Comparison of ENCODE assay signal across 8 mouse cellular contexts in the genomic region with DNA sequence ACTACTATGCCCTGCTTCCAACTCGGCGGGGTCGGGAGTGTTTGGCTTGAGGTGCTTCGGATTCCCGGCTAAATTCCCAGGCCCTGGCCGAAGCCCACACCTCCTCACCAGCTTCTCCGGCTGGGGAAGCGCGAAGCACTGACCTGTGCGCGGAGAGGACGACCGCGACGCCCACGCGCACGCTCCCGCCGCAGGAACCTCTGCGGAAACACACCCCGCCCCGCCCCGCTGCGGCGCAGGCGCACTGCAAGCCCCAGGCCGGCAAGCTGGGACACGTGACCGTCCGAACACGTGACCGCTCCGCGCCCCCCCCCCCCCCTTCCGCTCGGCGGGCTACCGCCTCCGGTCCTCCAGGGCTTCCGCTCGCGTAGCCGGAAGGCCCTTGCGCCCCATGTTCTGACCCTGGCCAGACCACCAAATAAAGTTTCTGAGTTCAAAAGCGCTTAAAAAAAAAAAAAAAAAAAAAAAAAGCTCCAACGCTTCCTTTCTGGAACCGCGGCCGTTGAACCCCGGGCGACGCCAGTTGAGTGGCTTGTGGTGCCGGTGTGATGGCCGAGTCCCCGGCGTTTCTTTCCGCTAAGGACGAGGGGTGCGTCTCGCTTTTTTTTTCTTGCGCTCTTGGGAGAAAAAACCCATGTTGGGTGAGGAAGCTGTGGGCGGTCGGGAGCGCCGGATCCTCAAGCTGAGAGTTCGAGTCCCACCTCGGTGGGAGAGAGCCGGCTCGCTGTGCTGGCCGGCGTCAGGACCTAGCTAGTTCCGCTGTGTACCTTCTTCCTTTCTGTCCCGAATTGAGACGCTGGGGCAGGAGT. TPM values are rescaled to one million over a fixed set of nuclear protein-coding genes. Genes with fewer than 3 reads are reported as not detected.
DNase-seq lines count a peak whose midpoint lies in the region; ATAC-seq and TF ChIP-seq lines count a peak whose summit lies in the region.

Gene Rmnd1, minus strand, starts transcription at position 266 of the 809 bp plus-strand sequence.
Gene Armt1, plus strand, starts transcription at position 345 of the 809 bp plus-strand sequence.

- TF ChIP-seq POLR2A in brain, embryonic 14.5 days (IDR thresholded peaks at IDR 0.05; ENCODE audit: borderline replicate concordance, extremely low read depth, insufficient read depth, insufficient read length, poor library complexity, severe bottlenecking) = peak; percentile 97

- no peaks in the 10 kb centered on the region for H3K27me3 ChIP-seq in C2C12 (ENCODE audit: control insufficient read depth, insufficient read depth, insufficient read length)
- no peaks in the 10 kb centered on the region for H3K27me3 ChIP-seq in erythroblast, embryonic 14.5 days (ENCODE audit: control insufficient read depth)
- no peaks in the 10 kb centered on the region for H3K27me3 ChIP-seq in heart, embryonic 12.5 days (replicated peaks)
- no peaks in the 10 kb centered on the region for H3K27me3 ChIP-seq in kidney, postnatal 0 days (ENCODE audit: insufficient read depth, low read length)
- H3K27me3 ChIP-seq in liver, embryonic 11.5 days (replicated peaks; ENCODE audit: control insufficient read depth, insufficient read depth, low read length) = no peaks in the 10 kb centered on the region
- H3K27me3 ChIP-seq in stomach, embryonic 14.5 days (ENCODE audit: control insufficient read depth, insufficient read depth, low read length) = no peaks in the 10 kb centered on the region

- peaks cover 57% of the 10 kb centered on the region for H3K4me1 ChIP-seq in erythroblast, embryonic 14.5 days (ENCODE audit: control insufficient read depth)
- peaks cover 27% of the 10 kb centered on the region for H3K4me1 ChIP-seq in heart, embryonic 12.5 days (replicated peaks)
- H3K4me1 ChIP-seq in kidney, postnatal 0 days (replicated peaks; ENCODE audit: insufficient read depth, low read length) = 0 out of 2 replicates have a peak, but pooled peaks cover 7% of the 10 kb centered on the region
- H3K4me1 ChIP-seq in liver, embryonic 11.5 days (replicated peaks; ENCODE audit: control insufficient read depth, insufficient read depth, low read length) = peaks cover 14% of the 10 kb centered on the region
- peaks cover 12% of the 10 kb centered on the region for H3K4me1 ChIP-seq in stomach, embryonic 14.5 days (ENCODE audit: control insufficient read depth, insufficient read depth, low read length)

- H3K4me3 ChIP-seq in C2C12 (ENCODE audit: insufficient read depth, poor library complexity, severe bottlenecking) = peak within 1 kb of the TSS; percentile 83
- peak within 1 kb of the TSS; percentile 77 for H3K4me3 ChIP-seq in erythroblast, embryonic 14.5 days (replicated peaks)
- peak within 1 kb of the TSS; percentile 76 for H3K4me3 ChIP-seq in heart, embryonic 12.5 days
- H3K4me3 ChIP-seq in kidney, postnatal 0 days (replicated peaks; ENCODE audit: low read depth, low read length) = peak within 1 kb of the TSS; percentile 71
- H3K4me3 ChIP-seq in liver, embryonic 11.5 days (ENCODE audit: low read depth, low read length) = peak within 1 kb of the TSS; percentile 63
- H3K4me3 ChIP-seq in stomach, embryonic 14.5 days (ENCODE audit: low read depth, low read length) = peak within 1 kb of the TSS; percentile 74

- peak within 1 kb of the TSS; percentile 85 for H3ac ChIP-seq in C2C12 (ENCODE audit: control insufficient read depth, insufficient read length, low read depth)

- peaks cover 38% of the 10 kb centered on the region for H3K79me3 ChIP-seq in C2C12 (ENCODE audit: low read depth)

- WGBS in heart, embryonic 12.5 days = under 1% methylated on average over 75 of the region's 75 CpGs
- WGBS in kidney, postnatal 0 days = under 1% methylated on average over 73 of the region's 75 CpGs
- 0% methylated on average over 69 of the region's 75 CpGs for WGBS in liver, embryonic 11.5 days
- WGBS in stomach, embryonic 14.5 days = under 1% methylated on average over 71 of the region's 75 CpGs

- H3K79me2 ChIP-seq in C2C12 (ENCODE audit: control insufficient read depth, insufficient read depth) = peaks cover 83% of the 10 kb centered on the region

- peak within 1 kb of the TSS; percentile 79 for H3K4me2 ChIP-seq in heart, embryonic 12.5 days
- peak within 1 kb of the TSS; percentile 70 for H3K4me2 ChIP-seq in kidney, postnatal 0 days (ENCODE audit: low read length)
- peak within 1 kb of the TSS; percentile 82 for H3K4me2 ChIP-seq in liver, embryonic 11.5 days
- H3K4me2 ChIP-seq in stomach, embryonic 14.5 days (replicated peaks; ENCODE audit: low read depth, low read length) = peak within 1 kb of the TSS; percentile 59

- H3K36me3 ChIP-seq in C2C12 (ENCODE audit: control insufficient read depth, insufficient read depth) = peaks cover 32% of the 10 kb centered on the region
- H3K36me3 ChIP-seq in erythroblast, embryonic 14.5 days (ENCODE audit: control insufficient read depth) = peaks cover 35% of the 10 kb centered on the region
- peaks cover 23% of the 10 kb centered on the region for H3K36me3 ChIP-seq in heart, embryonic 12.5 days
- H3K36me3 ChIP-seq in kidney, postnatal 0 days (ENCODE audit: insufficient read depth, low read length) = no peaks in the 10 kb centered on the region
- H3K36me3 ChIP-seq in liver, embryonic 11.5 days (ENCODE audit: control insufficient read depth, insufficient read depth, low read length) = peaks cover 6% of the 10 kb centered on the region; the same call in 1 of the 2 replicates
- H3K36me3 ChIP-seq in stomach, embryonic 14.5 days (ENCODE audit: control insufficient read depth, insufficient read depth, low read length) = no peaks in the 10 kb centered on the region; the same call in none of the 2 replicates

- peak; percentile 97 for ATAC-seq in heart, embryonic 12.5 days (ENCODE audit: insufficient number of reproducible peaks, low FRiP score)
- peak; percentile 94 for ATAC-seq in kidney, postnatal 0 days (replicated peaks; ENCODE audit: low FRiP score, low read depth)
- ATAC-seq in liver, embryonic 11.5 days (replicated peaks; ENCODE audit: low FRiP score) = peak; percentile 95
- ATAC-seq in stomach, embryonic 14.5 days (ENCODE audit: insufficient number of reproducible peaks, insufficient read depth, low FRiP score, low read depth) = peak; percentile 95

- peak within 1 kb of the TSS; percentile 82 for H3K9ac ChIP-seq in heart, embryonic 12.5 days
- peak within 1 kb of the TSS; percentile 74 for H3K9ac ChIP-seq in kidney, postnatal 0 days (ENCODE audit: low read depth, low read length)
- H3K9ac ChIP-seq in liver, embryonic 11.5 days (ENCODE audit: low read depth, low read length) = peak within 1 kb of the TSS; percentile 89
- peak within 1 kb of the TSS; percentile 63 for H3K9ac ChIP-seq in stomach, embryonic 14.5 days (replicated peaks; ENCODE audit: low read depth, low read length)

- peak within 1 kb of the TSS; percentile 90 for H3K27ac ChIP-seq in heart, embryonic 12.5 days (ENCODE audit: poor library complexity, severe bottlenecking)
- H3K27ac ChIP-seq in kidney, postnatal 0 days = peak within 1 kb of the TSS; percentile 93
- H3K27ac ChIP-seq in liver, embryonic 11.5 days (ENCODE audit: low read depth, low read length) = peak within 1 kb of the TSS; percentile 86
- H3K27ac ChIP-seq in stomach, embryonic 14.5 days (ENCODE audit: low read length) = peak within 1 kb of the TSS; percentile 87

- DNase-seq in brain, embryonic 14.5 days (ENCODE audit: low read depth) = peak; percentile 99
- DNase-seq in kidney, postnatal 0 days (ENCODE audit: low spot score) = peak; percentile 94
- DNase-seq in liver, embryonic 11.5 days (ENCODE audit: low spot score) = peak; percentile 93
- peak; percentile 95 for DNase-seq in naive thymus-derived CD4-positive, alpha-beta T cell, adult 2 months (ENCODE audit: low read depth)

- TF ChIP-seq CTCF in C2C12 (IDR thresholded peaks at IDR 0.05; ENCODE audit: control insufficient read depth, insufficient read depth, insufficient read length) = no peak
- no peak for TF ChIP-seq CTCF in brain, embryonic 14.5 days (IDR thresholded peaks at IDR 0.05; ENCODE audit: borderline replicate concordance, extremely low read depth, insufficient read depth, insufficient read length)
- TF ChIP-seq CTCF in kidney, postnatal 0 days (IDR thresholded peaks at IDR 0.05; ENCODE audit: low read depth) = no peak

- no peaks in the 10 kb centered on the region for H3K9me3 ChIP-seq in erythroblast, embryonic 14.5 days (ENCODE audit: control insufficient read depth, low read length)
- H3K9me3 ChIP-seq in heart, embryonic 12.5 days (replicated peaks) = no peaks in the 10 kb centered on the region
- no peaks in the 10 kb centered on the region for H3K9me3 ChIP-seq in kidney, postnatal 0 days (replicated peaks; ENCODE audit: low read length)
- no peaks in the 10 kb centered on the region for H3K9me3 ChIP-seq in liver, embryonic 11.5 days (ENCODE audit: control insufficient read depth, low read length)
- no peaks in the 10 kb centered on the region for H3K9me3 ChIP-seq in stomach, embryonic 14.5 days (ENCODE audit: control insufficient read depth, low read depth, low read length)

TF ChIP-seq in C2C12, 6 proteins besides CTCF, POLR2A, EP300 and RAD21:
- TF ChIP-seq MAX (IDR thresholded peaks at IDR 0.05) (peak; percentile 91), USF1 (IDR thresholded peaks at IDR 0.05; ENCODE audit: low read depth) (peak; percentile 93), MYOG (IDR thresholded peaks at IDR 0.05; ENCODE audit: control insufficient read depth, extremely low read depth, insufficient read length) (no peak), FOSL1 (IDR thresholded peaks at IDR 0.05; ENCODE audit: insufficient read depth, low read length, poor library complexity, severe bottlenecking) (no peak)

RNA-seq across cellular contexts. Expression of gene Rmnd1, which starts in this region (rescaled TPM):
- polyA plus RNA-seq in C2C12 (2012; fragmentation: generic; extraction: Trizol) = 11.1 TPM
- polyA plus RNA-seq in brain, embryonic 14.5 days (2012; rRNA removed) = 53.3 and 67.1 TPM in 2 replicates
- polyA plus RNA-seq in erythroblast, embryonic 14.5 days (2012) = 0.14 and 0.18 TPM in 2 replicates
- polyA plus RNA-seq in heart, embryonic 12.5 days (2016; fragmentation: Nextera tagmentation; extraction: Ambion mirVana) = 91.8 and 92.9 TPM in 2 replicates
- polyA plus RNA-seq in kidney, postnatal 0 days (2015; fragmentation: Nextera tagmentation; extraction: Ambion mirVana) = 45.4 and 47.1 TPM in 2 replicates
- polyA plus RNA-seq in liver, embryonic 11.5 days (2014; fragmentation: Nextera tagmentation; extraction: Ambion mirVana) = 56.2 and 60.3 TPM in 2 replicates
- polyA plus RNA-seq in stomach, embryonic 14.5 days (2014; fragmentation: Nextera tagmentation; extraction: Ambion mirVana) = 53.4 and 55.1 TPM in 2 replicates

RNA-seq across cellular contexts. Expression of gene Armt1, which starts in this region (rescaled TPM):
- 15.8 TPM for polyA plus RNA-seq in C2C12 (2012; fragmentation: generic; extraction: Trizol)
- polyA plus RNA-seq in brain, embryonic 14.5 days (2012; rRNA removed) = 14.0 and 15.6 TPM in 2 replicates
- 0.54 and 0.63 TPM in 2 replicates for polyA plus RNA-seq in erythroblast, embryonic 14.5 days (2012)
- 17.5 and 19.4 TPM in 2 replicates for polyA plus RNA-seq in heart, embryonic 12.5 days (2016; fragmentation: Nextera tagmentation; extraction: Ambion mirVana)
- 17.1 and 19.2 TPM in 2 replicates for polyA plus RNA-seq in kidney, postnatal 0 days (2015; fragmentation: Nextera tagmentation; extraction: Ambion mirVana)
- polyA plus RNA-seq in liver, embryonic 11.5 days (2014; fragmentation: Nextera tagmentation; extraction: Ambion mirVana) = 30.1 and 33.4 TPM in 2 replicates
- polyA plus RNA-seq in stomach, embryonic 14.5 days (2014; fragmentation: Nextera tagmentation; extraction: Ambion mirVana) = 16.6 and 18.5 TPM in 2 replicates

Comparison
In these comparisons a context has a peak if more than half of its experiments do, and no peak if none do; other contexts are left out.
1. Peak in every context shown above with its lines: DNase-seq, ATAC-seq, H3K4me3 ChIP-seq and H3K27ac ChIP-seq.
2. RNA of gene Rmnd1 (polyA plus RNA-seq): 91.8 to 92.9 TPM in heart, embryonic 12.5 days, 56.2 to 60.3 TPM in liver, embryonic 11.5 days, 53.4 to 55.1 TPM in stomach, embryonic 14.5 days, 53.3 to 67.1 TPM in brain, embryonic 14.5 days, 45.4 to 47.1 TPM in kidney, postnatal 0 days and 11.1 TPM in C2C12 (single experiment); 0.14 to 0.18 TPM in erythroblast, embryonic 14.5 days; every median in the first group is over 10 times any median in the second.